Mouse (Mus musculus): ENCODE data around the gene Msi1. TPM values are rescaled to one million over a fixed set of nuclear protein-coding genes. Genes with fewer than 3 reads are reported as not detected.
"Not testable (repeated sequence)": the region's sequence is repeated elsewhere in the genome, so short reads cannot be mapped to it uniquely, and the experiment has no call there.

Gene Msi1
- total RNA-seq, 2 experiments from 2014 or later = 1.9 to 2.0 TPM

GRCm38 (mm10) chr5:115432395-115432794 is 3.0 kb downstream of the Msi1 start:
- no peak for DNase-seq
- intact Hi-C loops (cut with DNase I) = no loop called here

- intact Hi-C loops (cut with DNase I) = no loop called here
- no peak for DNase-seq
Measured at GRCm38 (mm10) chr5:115433191-115433590, 3.8 kb downstream of the Msi1 start.

GRCm38 (mm10) chr5:115434280-115434852 is 5.0 kb downstream of the Msi1 start:
- DNase-seq = no peak
- intact Hi-C loops (cut with DNase I) = no loop called here

- DNase-seq = no peak
- intact Hi-C loops (cut with DNase I) = no loop called here
Measured at GRCm38 (mm10) chr5:115434853-115435754, 5.7 kb downstream of the Msi1 start.

- intact Hi-C loops (cut with DNase I) = no loop called here
- no peak for DNase-seq
Measured at GRCm38 (mm10) chr5:115435755-115436379, 6.5 kb downstream of the Msi1 start.

GRCm38 (mm10) chr5:115436421-115437124 is 7.2 kb downstream of the Msi1 start:
- peak; percentile 60 to 61 for DNase-seq
- intact Hi-C loops (cut with DNase I) = no loop called here

GRCm38 (mm10) chr5:115437242-115437944 is 8.0 kb downstream of the Msi1 start:
- intact Hi-C loops (cut with DNase I) = no loop called here
- no peak for DNase-seq

GRCm38 (mm10) chr5:115437945-115438315 is 8.5 kb downstream of the Msi1 start:
- intact Hi-C loops (cut with DNase I) = no loop called here
- no peak for DNase-seq

GRCm38 (mm10) chr5:115438667-115439066 is 9.3 kb downstream of the Msi1 start:
- no peak for DNase-seq
- intact Hi-C loops (cut with DNase I) = no loop called here

GRCm38 (mm10) chr5:115441205-115441849 is 11.9 kb downstream of the Msi1 start:
- peak; percentile 72 to 82 for DNase-seq
- intact Hi-C loops (cut with DNase I) = loop anchor here (1.0 to 10.0 kb wide), 3 partner anchors 82 to 457 kb away; no protein-coding TSS in a partner anchor

- not testable (repeated sequence) for DNase-seq
- intact Hi-C loops (cut with DNase I) = loop anchor here (5.0 to 10.0 kb wide), 2 partner anchors 145 to 458 kb away; no protein-coding TSS in a partner anchor
Measured at GRCm38 (mm10) chr5:115442663-115443062, 13.3 kb downstream of the Msi1 start.

GRCm38 (mm10) chr5:115444130-115444529 is 14.7 kb downstream of the Msi1 start:
- intact Hi-C loops (cut with DNase I) = loop anchor here (5.0 to 10.0 kb wide), 2 partner anchors 147 to 459 kb away; no protein-coding TSS in a partner anchor
- DNase-seq = no peak

- intact Hi-C loops (cut with DNase I) = loop anchor here (10.0 kb wide), 1 partner anchor 462 kb away; no protein-coding TSS in a partner anchor
Measured at GRCm38 (mm10) chr5:115447108-115447507, 17.7 kb downstream of the Msi1 start.

GRCm38 (mm10) chr5:115449247-115449646 is 19.8 kb downstream of the Msi1 start:
- intact Hi-C loops (cut with DNase I) = loop anchor here (10.0 kb wide), 1 partner anchor 464 kb away; no protein-coding TSS in a partner anchor
- DNase-seq = no peak

More at GRCm38 (mm10) chr5:115447108-115447507, 17.7 kb downstream of the Msi1 start:
- no peak for DNase-seq

- intact Hi-C loops (cut with DNase I) = no loop called here
- DNase-seq = no peak
Measured at GRCm38 (mm10) chr5:115450410-115451317, 21.3 kb downstream of the Msi1 start.

- DNase-seq = no peak
- intact Hi-C loops (cut with DNase I) = no loop called here
Measured at GRCm38 (mm10) chr5:115454422-115455090, 25.2 kb downstream of the Msi1 start.

GRCm38 (mm10) chr5:115455838-115456237 is 26.4 kb downstream of the Msi1 start:
- DNase-seq = no peak
- intact Hi-C loops (cut with DNase I) = no loop called here

- intact Hi-C loops (cut with DNase I) = no loop called here
- DNase-seq = no peak
Measured at GRCm38 (mm10) chr5:115458918-115459317, 29.5 kb downstream of the Msi1 start.
